Mouse (Mus musculus): ENCODE measurements at regions not wholly inside any gene's neighbourhood (a gene's known extent, or its start where the extent isn't known, plus 50 kb on each side); places are given as distances from the start of the nearest gene placed in this dataset.
A peak's percentile ranks its signal among the peaks of the same experiment; 100 is the strongest.

DNA sequence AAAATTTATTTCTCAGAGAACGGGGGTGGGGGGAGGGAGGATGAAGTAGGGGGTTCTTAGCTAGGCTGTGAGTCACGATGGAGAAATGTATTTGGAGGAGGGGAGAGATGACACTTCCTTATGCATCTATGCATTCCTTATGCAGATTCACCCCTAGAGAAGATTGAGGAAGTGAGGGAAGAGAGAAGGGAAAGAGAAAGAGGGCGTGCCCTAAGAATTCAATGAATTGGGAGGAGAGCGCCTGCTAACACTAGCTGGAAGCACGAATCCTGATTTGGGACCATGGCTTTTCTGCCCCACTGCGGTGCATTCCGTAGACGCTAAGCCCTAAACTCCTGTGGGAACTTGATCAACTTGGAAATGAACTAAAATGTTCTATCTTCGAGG, 56.1 kb downstream of the Foxi3 start:
- no peak for DNase-seq (ENCODE audit: low spot score)

DNA sequence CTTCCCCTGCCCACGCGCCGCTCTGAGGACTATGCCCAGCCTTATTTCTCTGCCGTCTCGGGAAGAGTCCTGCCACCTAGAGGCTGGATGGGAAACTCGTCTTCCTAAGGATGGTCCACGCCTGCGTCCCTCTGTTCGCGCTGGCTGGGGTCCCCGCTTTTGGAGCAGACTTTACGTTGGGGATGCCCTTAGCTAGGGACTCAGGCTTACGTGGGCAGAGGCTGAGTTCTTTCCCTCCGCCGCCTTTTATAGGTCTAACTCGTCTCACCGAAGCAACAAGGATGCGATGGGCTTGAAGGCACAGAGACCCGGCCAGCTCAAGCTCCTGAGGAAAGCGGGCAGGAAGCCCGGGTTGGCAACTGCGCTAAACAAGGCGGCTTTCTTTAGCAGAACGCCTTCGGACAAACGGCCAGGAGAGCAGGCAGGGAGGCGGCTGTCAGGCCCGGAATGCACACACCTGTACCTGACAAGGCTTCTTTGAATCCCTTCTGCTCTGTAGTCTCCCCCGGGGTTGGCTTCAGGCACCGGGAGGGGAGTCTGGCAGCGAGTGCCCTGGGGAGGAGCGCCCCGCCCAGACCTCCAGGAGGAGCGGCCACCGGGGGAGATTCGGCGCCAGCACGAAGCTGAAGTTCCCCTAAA, 56.6 kb downstream of the Foxi3 start:
- DNase-seq (ENCODE audit: low spot score) = peak; percentile 91

DNA sequence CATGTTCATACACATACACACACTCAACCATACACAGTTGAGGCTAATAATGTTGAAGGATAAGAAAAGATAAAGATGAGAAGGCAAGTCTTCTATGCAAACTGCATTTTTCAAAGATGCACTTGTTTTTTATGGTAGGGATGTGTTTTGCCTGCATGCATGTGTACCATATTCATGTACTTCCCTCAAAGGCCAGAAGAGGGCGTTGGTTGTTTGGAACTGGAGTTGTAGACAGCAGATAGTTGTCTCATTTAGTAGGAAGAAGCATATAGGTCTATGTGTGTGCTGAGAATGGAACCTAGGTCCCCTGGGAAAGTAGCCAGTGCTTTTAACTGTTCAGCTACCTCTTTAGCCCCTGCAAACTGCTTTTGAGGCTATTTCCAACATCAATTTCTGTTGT, 60.1 kb downstream of the Foxi3 start:
- DNase-seq (ENCODE audit: low spot score) = no peak

DNA sequence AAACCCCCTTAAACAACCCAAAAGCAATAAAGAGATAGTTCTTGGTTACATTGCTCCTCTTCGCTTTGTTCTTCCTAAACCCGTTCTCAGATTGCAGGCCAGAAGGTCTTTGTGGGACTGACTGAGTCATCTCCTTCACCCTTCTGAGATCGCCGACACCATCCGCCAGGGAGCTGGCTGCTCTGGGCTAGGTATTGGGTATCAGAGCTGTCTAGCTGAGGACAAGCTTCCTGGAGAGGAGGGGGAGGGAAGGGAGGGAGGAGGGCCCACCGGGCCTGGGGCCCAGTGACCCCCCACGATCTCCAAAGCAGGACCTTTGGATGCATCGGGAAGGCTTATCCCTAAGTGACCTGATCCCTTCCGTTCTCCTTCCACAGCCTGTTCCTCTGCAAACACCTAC, 65.0 kb downstream of the Foxi3 start:
- DNase-seq (ENCODE audit: low spot score) = peak; percentile 14

DNA sequence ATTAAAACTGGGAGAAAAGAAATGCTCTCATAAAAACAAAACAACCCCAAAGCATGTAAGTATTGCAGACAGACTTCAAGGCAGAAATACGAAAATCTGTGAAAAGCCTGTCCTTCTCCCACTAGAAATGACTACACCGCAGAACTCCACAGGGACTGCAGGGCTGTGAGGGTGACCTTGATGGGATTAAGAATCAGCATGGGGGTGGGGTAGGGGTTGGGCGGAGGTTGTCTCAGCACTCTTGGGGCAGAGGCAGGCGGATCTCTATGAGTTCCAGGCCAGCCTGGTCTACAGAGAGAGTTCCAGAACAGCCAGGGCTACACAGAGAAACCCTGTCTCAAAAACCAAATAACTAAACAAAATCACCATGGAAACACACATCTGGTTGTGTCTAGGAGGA, 69.1 kb downstream of the Foxi3 start:
- DNase-seq (ENCODE audit: low spot score) = no peak

DNA sequence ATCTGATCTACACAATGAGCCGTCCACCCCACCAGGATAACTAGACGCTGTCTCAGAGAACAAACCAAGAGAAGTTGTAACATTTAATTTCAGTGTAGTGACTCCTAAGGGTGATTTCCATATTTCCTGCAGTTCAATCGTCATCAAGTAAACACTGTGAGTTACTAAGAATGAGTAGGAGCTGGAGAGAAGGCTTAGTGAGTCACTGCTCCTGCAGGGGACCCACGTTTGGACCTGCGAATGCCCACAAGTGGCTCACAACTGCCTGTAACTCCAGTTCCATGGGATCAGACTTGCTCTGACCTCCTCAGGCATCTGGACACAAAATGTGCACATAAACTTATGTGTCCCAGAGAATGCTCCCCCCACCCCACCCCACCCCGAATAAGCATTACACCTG, 73.3 kb downstream of the Foxi3 start:
- no peak for DNase-seq (ENCODE audit: low spot score)

DNA sequence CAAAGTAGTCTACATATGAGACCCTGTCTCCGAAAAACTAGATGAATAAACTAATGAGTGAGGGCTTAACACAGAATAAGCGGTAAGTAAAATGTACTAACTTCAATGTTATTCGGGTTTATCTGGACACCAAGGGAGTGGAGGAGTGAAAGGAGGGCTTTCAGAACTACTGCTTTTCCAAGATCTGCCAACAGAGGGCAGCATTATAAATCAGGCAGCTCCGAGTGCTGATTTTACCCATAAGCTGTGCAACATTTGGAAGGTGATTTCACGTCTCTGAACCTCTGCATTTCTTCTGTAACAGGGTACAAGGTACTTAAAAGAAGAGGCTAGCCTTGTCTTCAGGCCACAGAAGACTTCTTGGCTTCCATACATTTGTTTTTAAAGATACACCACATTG, 74.2 kb downstream of the Foxi3 start:
- DNase-seq (ENCODE audit: low spot score) = peak; percentile 34

DNA sequence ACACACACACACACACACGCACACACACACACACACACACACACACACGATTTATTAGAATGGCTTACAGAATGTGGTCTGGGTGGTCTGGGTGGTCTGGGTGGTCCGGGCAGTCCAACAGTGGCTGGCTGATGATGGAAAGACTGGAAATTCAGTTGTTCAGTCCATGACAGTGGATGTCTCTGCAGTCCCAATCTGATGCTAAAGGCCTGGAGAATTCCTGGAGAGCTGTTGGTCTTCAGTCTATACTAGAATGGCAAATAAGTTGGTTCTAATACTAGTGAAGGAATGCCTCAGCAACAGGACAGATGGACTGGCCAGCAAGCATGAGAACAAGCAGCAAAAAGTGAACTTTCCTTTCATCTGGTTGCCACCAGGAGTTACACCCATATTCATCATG, 87.9 kb downstream of the Foxi3 start:
- DNase-seq (ENCODE audit: low spot score) = no peak

DNA sequence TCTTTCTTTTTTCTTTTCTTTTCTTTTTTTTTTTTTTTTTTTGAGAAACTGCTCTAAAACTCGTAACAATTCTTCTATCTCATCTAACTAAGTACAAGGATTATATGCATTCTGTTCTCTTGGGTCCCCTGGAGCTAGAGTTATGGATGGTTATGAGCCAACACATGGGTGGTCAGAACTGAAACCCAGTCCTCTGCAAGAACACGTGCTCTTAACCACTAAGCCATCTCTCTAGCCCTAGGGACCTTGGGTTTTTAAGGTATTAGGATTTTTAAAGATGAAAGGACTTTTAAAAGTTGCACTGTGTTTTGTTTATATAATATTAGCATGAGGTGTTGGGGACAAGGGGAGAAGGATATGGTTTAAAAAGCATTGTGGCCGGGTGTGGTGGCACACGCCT, 88.9 kb downstream of the Foxi3 start:
- DNase-seq (ENCODE audit: low spot score) = no peak

DNA sequence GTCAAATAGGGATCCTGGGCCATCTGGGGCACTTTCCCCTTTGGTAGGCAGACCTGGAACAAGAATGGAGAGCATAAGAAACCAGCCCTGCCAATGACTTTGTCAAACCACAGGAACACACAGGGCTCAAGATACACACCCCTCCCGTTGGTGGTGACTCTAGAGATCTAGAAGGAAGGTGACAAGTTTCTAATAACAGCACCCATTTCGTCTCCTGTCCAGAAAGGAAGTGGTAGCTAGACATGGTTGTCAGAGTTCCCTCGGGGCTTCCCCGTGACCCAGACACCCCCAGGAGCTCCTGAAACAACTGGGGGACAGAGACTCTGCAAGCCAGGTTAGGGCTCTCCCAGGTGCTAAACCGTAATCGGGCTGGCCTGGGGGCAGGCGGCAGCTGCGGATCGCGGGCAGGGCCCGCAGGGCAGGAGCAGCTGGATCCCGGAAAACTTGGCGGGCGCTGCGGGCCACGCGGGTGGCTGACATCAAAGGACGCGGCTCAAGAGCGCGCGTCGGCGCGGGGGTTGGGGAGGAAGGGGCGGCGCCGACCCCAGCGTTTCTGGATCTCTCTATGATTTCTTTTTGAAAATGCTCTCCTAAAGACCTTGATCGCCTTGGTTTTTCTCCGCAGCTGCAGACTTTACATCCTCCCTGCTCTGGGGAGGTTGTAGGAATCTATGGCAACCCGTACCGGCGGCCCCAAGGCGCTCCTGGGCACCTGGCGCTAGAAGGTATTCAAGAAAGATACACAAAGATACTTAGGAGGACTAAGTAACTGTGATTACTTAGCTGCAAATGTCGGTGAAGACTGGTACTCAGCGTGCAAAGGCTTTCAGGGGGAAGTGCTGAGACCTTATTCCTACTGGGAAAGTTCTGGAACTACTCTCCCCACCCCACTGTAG, 92.1 kb downstream of the Foxi3 start:
- peak; percentile 45 for DNase-seq (ENCODE audit: low spot score)

DNA sequence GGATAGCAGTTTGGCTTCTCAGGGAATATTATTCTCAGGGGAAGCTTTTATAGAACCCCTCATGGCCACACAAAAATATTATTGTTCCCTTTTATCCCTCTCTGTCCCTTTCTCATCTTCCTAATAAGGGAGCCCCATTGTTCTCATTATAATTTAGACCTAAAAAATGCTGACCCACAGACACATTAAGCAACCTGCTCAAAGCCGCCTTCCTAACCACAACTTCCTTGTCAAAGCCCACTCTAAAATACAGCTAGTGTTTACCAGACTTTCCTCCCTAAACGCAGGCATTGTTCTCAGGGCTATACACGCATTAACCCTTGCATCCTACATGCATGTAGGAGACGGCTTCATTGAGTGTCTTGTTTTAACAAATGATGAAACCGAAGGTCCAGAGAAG, 93.9 kb downstream of the Foxi3 start:
- DNase-seq (ENCODE audit: low spot score) = no peak

DNA sequence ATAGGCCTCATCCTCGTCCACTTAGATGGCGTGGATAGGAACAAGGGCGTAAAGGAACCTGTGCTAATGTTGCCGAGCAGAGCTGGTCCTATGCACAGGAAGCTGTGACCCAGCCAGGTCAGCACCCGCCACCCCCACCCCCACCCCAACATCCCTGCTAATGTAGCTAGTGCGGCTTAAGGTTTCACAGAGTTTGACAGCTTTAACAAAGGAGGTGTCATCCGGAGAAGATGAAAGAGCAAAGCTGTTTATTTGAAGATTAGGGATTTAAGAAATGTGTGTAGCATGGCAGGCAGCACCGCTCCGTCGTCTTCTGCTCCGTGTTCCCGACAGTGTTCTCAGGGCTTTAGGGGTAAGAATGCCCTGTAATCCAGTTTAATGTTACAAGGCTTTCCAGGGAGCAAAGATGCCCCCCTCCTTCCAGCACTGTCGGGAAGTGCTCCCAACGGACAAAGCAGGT, 93.5 kb downstream of the Thnsl2 start:
- peak; percentile 33 for DNase-seq (ENCODE audit: low spot score)

DNA sequence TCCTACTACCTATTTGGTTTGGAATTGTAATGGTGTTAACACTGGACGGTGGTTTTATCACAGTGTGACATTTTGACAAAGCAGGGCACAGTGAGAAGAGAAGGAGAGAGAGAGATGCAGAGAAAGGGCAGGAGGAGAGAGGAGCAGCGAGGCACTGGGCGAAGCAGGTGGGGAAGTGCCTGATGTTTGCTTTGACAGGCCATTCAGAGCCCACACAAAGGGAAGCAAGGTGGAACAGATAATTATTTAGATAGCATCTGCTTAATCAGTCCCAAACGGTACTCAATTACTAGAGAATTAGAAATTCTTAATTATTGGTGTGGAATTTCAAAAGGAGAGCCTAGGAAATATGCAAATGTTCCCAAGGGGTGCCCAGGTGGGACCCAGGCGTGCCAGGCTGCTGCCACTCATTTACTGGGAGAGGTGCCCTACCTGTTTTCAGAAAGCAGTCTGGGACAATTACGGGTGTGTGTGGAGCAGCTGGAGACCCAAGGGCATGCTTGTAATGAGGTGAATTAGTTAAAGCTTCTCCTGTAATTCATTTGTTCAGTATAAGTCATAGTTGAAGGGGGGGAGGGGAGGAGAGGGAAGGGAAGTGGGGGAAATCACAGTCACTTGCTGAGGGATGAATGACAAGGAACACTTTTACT, 86.9 kb downstream of the Thnsl2 start:
- DNase-seq (ENCODE audit: low spot score) = no peak

DNA sequence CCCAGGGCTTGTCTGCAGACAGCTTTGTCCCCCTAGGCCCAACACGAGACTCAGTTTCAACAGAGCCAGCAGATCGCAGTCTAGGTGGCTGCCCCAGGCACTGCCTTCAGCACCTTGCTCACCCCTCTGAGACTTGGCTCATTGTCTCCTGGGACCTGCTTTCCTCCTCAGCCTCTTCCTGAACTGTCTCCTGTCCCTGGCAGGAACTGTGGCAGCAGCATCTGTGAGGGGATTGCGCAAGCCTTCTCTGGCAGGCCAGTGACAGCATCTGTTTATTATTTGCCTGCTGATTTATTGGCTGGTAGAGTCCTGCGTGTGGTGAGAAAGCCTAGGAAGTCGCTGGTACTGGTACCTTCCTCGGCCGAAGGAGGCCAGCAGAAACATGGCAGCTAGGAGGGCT, 84.1 kb downstream of the Thnsl2 start:
- no peak for DNase-seq (ENCODE audit: low spot score)

DNA sequence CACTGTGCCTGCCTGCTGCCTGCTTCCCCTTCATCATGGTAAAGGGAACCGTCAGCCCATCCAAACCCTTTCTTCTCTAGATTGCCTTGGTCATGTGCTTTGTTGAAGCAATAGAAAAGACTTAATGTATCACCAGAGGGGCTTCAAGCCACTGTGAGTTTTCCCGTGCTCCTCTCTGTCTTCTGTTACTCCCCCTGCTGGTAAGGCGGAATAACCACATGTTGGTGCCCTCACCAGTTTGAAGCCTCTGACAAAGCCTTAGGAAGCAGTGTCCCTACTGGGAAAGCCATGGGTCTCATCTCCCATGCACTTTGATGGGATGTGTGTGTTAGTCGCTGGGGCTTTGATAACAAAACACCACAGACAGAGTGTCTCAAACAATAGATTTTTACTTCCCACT, 81.3 kb downstream of the Thnsl2 start:
- DNase-seq (ENCODE audit: low spot score) = no peak

DNA sequence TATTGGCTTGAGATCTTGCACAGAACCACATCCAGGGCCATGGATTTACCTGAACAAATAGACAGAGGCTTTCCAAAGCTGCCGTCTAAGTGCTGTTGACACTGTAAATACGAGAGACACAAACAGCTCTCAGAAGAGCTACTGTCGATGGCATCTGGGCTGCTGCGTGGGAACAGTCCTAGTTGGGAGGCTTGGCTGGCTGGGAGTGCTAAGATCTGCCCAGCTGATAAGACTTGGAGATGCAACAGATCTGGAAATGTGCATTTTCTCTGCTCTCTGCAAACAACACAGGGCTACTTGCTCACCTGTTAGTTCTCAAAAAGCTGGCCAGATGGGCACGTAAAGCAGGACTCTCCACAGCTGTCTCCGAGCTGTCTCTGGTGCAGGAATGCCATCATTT, 78.8 kb downstream of the Thnsl2 start:
- no peak for DNase-seq (ENCODE audit: low spot score)

DNA sequence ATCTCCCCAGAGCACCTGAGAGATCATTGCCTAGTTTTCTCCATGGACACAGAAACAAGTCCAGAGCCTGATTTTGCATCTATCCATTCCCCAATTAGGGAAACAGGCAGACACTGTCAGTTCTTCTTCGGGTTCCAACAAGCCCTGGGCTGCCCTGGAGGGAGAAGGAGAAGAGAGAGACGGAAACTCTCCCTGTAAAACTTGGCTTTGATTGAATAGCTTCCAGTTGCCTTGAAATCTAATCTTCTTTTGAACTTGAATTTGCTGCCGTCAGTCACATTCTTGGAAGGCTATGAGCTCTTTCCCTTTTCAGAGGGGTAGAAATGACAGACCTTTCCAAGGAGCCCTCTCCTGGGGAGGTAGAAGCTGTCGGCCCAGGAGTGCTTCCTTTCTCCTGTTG, 75.0 kb downstream of the Thnsl2 start:
- no peak for DNase-seq (ENCODE audit: low spot score)

DNA sequence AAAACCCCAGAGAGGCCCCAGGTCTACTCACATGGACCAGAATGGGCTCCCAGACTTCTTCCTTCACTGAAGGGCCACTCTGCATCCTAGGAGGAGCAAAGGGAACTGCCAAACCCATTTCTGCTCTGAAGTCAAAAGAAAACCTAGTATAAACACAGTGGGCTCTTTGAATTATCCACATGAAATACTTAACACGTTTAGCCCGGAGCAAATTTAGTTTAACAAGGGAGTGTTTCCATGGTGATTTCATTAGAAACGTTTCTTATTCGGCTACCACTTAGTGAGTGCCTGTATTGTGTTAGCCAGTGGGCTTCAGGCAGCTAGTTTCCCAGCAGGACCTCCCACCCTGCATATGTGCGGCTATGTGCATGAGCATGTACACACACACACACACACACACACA, 69.4 kb downstream of the Thnsl2 start:
- DNase-seq (ENCODE audit: low spot score) = peak; percentile 31

Measured in embryo, embryonic 10.5 days (tissue).